ENCODE assay signal across 23 mouse cellular contexts in genomic region chr1:105332087-105332731, GRCm38 (mm10). TPM values are rescaled to one million over a fixed set of nuclear protein-coding genes. Genes with fewer than 3 reads are reported as not detected.
DNase-seq lines count a peak whose midpoint lies in the region; ATAC-seq and TF ChIP-seq lines count a peak whose summit lies in the region.
"Had no signal": no experiment of that assay in that cellular context is flagged by ENCODE, and none has a peak within 500 bp of the region (broad histone marks: within the 10 kb centered on the region; RNA-seq: fewer than 3 reads in every experiment).

No protein-coding gene starts in this region.

- TF ChIP-seq CTCF in midbrain, postnatal 0 days (IDR thresholded peaks at IDR 0.05), result no peak

- no peak overlapping the region for H3K4me3 ChIP-seq in neural tube, embryonic 15.5 days (replicated peaks)
- no peak overlapping the region for H3K4me3 ChIP-seq in midbrain, embryonic 10.5 days
- no peak overlapping the region for H3K4me3 ChIP-seq in midbrain, postnatal 0 days (ENCODE audit: low read depth, low read length)
- H3K4me3 ChIP-seq: embryonic facial prominence, embryonic 13.5 days; heart, embryonic 10.5 days; hindbrain, embryonic 13.5 days; limb, embryonic 13.5 days; megakaryocyte, embryonic 14.5 days; myocyte; stomach, embryonic 15.5 days had no signal

- no peaks in the 10 kb centered on the region for H3K27me3 ChIP-seq in neural tube, embryonic 15.5 days (replicated peaks)
- H3K27me3 ChIP-seq in midbrain, embryonic 10.5 days (ENCODE audit: low read depth, poor library complexity, severe bottlenecking), result peaks cover 22% of the 10 kb centered on the region
- H3K27me3 ChIP-seq in midbrain, postnatal 0 days (ENCODE audit: insufficient read depth, low read length), result no peaks in the 10 kb centered on the region
- H3K27me3 ChIP-seq: embryonic facial prominence, embryonic 13.5 days; hindbrain, embryonic 13.5 days; limb, embryonic 13.5 days; megakaryocyte, embryonic 14.5 days; stomach, embryonic 15.5 days had no signal

- peaks cover 6% of the 10 kb centered on the region; the same call in 1 of the 2 replicates for H3K36me3 ChIP-seq in neural tube, embryonic 15.5 days
- no peaks in the 10 kb centered on the region for H3K36me3 ChIP-seq in midbrain, embryonic 10.5 days
- no peaks in the 10 kb centered on the region for H3K36me3 ChIP-seq in midbrain, postnatal 0 days (ENCODE audit: insufficient read depth, low read length)
- H3K36me3 ChIP-seq: embryonic facial prominence, embryonic 13.5 days; heart, embryonic 10.5 days; hindbrain, embryonic 13.5 days; limb, embryonic 13.5 days; stomach, embryonic 15.5 days had no signal

- peaks cover 7% of the 10 kb centered on the region; the same call in 1 of the 2 replicates for H3K4me1 ChIP-seq in neural tube, embryonic 15.5 days
- H3K4me1 ChIP-seq in midbrain, embryonic 10.5 days, result peaks cover 29% of the 10 kb centered on the region
- H3K4me1 ChIP-seq in midbrain, postnatal 0 days (ENCODE audit: insufficient read depth, low read length), result peaks cover 6% of the 10 kb centered on the region; the same call in 1 of the 2 replicates
- H3K4me1 ChIP-seq: embryonic facial prominence, embryonic 13.5 days; heart, embryonic 10.5 days; limb, embryonic 13.5 days; megakaryocyte, embryonic 14.5 days; stomach, embryonic 15.5 days had no signal

- 0 out of 2 replicates have a peak, but pooled peaks have one; percentile 29 for ATAC-seq in cerebellum, adult (ENCODE audit: insufficient number of reproducible peaks, low FRiP score, low TSS enrichment)
- ATAC-seq in neural tube, embryonic 15.5 days (ENCODE audit: low FRiP score), result 0 out of 2 replicates have a peak, but pooled peaks have one; percentile 16
- ATAC-seq in midbrain, postnatal 0 days (ENCODE audit: low FRiP score), result no peak
- ATAC-seq: forebrain, embryonic 14.5 days; liver, postnatal 0 days had no signal

- no peak overlapping the region for H3K27ac ChIP-seq in neural tube, embryonic 15.5 days (replicated peaks)
- H3K27ac ChIP-seq in midbrain, embryonic 10.5 days (replicated peaks), result peak overlapping the region; percentile 67
- H3K27ac ChIP-seq in midbrain, postnatal 0 days (ENCODE audit: low read depth, low read length), result peak overlapping the region; percentile 57; the same call in 1 of the 2 replicates
- H3K27ac ChIP-seq: embryonic facial prominence, embryonic 13.5 days; heart, embryonic 10.5 days; hindbrain, embryonic 13.5 days; limb, embryonic 13.5 days; stomach, embryonic 15.5 days had no signal

- H3K9me3 ChIP-seq in neural tube, embryonic 15.5 days (replicated peaks), result no peaks in the 10 kb centered on the region
- no peaks in the 10 kb centered on the region for H3K9me3 ChIP-seq in midbrain, embryonic 10.5 days (replicated peaks)
- no peaks in the 10 kb centered on the region for H3K9me3 ChIP-seq in midbrain, postnatal 0 days (ENCODE audit: low read length)
- H3K9me3 ChIP-seq: embryonic facial prominence, embryonic 13.5 days; heart, embryonic 10.5 days; hindbrain, embryonic 13.5 days; limb, embryonic 13.5 days; stomach, embryonic 15.5 days had no signal

- H3K4me2 ChIP-seq in neural tube, embryonic 15.5 days, result no peak overlapping the region
- no peak overlapping the region for H3K4me2 ChIP-seq in midbrain, postnatal 0 days (ENCODE audit: low read depth, low read length, poor library complexity, severe bottlenecking)
- H3K4me2 ChIP-seq: embryonic facial prominence, embryonic 13.5 days; hindbrain, embryonic 13.5 days; limb, embryonic 13.5 days; stomach, embryonic 15.5 days had no signal

- 85% methylated on average over 8 of the region's 8 CpGs for WGBS in neural tube, embryonic 15.5 days
- WGBS in midbrain, embryonic 10.5 days, result 78% methylated on average over 8 of the region's 8 CpGs
- 73% methylated on average over 8 of the region's 8 CpGs for WGBS in midbrain, postnatal 0 days

- DNase-seq in cerebellum, adult 9-11 months, result no peak
- DNase-seq in neural tube, embryonic 10.5 days (ENCODE audit: extremely low spot score, low spot score), result no peak
- peak; percentile 16 for DNase-seq in midbrain, embryonic 10.5 days (ENCODE audit: low spot score)
- DNase-seq in midbrain, postnatal 0 days (ENCODE audit: low spot score), result no peak
- no peak for DNase-seq in frontal cortex, postnatal 10 days (ENCODE audit: low spot score in 2 of 2)
- DNase-seq in layer of hippocampus, postnatal 14 days (ENCODE audit: low spot score in 2 of 2), result no peak
- DNase-seq: adrenal gland, adult 2 months; cerebellum, postnatal 10 days; layer of hippocampus, adult 9-11 months; liver, postnatal 0 days; lung, postnatal 10 days; right cerebral cortex, postnatal 25 days; thymus, adult 18-20 months had no signal

- no peak overlapping the region for H3K9ac ChIP-seq in neural tube, embryonic 15.5 days (replicated peaks)
- H3K9ac ChIP-seq in midbrain, postnatal 0 days (replicated peaks; ENCODE audit: low read length, poor library complexity, severe bottlenecking), result no peak overlapping the region
- H3K9ac ChIP-seq: embryonic facial prominence, embryonic 13.5 days; hindbrain, embryonic 13.5 days; limb, embryonic 13.5 days; liver, postnatal 0 days; stomach, embryonic 15.5 days had no signal

RNA-seq across cellular contexts. Expression of gene Rnf152, which starts 24.3 kb away (rescaled TPM):
- polyA plus RNA-seq in neural tube, embryonic 15.5 days (2015; fragmentation: Nextera tagmentation; extraction: Ambion mirVana), result 20.4 and 24.1 TPM in 2 replicates
- polyA plus RNA-seq in midbrain, embryonic 10.5 days (2016; fragmentation: Nextera tagmentation; extraction: Ambion mirVana), result 1.4 and 1.7 TPM in 2 replicates
- 35.5 and 50.8 TPM in 2 replicates for total RNA-seq in midbrain, postnatal 0 days (2014; rRNA removed)
- 19.2 and 21.0 TPM in 2 replicates for polyA plus RNA-seq in midbrain, postnatal 0 days (2015; fragmentation: Nextera tagmentation; extraction: Ambion mirVana)
- total RNA-seq in layer of hippocampus, postnatal 14 days (2021), result 1 to 10 TPM; 6.3 to 8.2 TPM
